Mouse (Mus musculus) spleen, postnatal 10 days (tissue): ENCODE measurements at regions not wholly inside any gene's neighbourhood (a gene's known extent, or its start where the extent isn't known, plus 50 kb on each side); places are given as distances from the start of the nearest gene placed in this dataset.
"Not testable (repeated sequence)": the region's sequence is repeated elsewhere in the genome, so short reads cannot be mapped to it uniquely, and the experiment has no call there.

Experiments
- DNase-seq, 2 experiments: peaks; one replicate each; pipeline ENCODE4 v3.0.0; 2021 to 2022; ENCODE audit warnings: low spot score in 2 of 2

DNA sequence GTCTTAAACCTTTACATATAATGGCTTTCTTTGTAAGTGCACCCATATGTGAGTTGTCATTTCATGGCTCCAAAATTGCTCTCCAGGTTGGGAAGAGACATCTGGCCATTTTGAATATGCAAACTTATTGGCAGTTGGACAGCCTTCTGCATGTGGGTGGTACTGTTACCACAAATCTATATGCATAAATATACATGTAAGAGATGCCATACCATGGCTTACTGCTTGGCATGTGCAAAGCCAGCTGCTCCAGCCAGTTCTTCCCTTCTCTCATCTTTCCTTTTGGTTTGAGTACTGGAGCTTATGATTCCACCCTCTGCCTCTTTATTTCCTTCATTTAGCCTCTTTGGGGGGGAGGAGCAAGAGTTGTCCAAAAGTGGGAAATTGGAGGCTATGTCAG is 312.7 kb downstream of the Plekhb2 start:
- DNase-seq = no peak

DNA sequence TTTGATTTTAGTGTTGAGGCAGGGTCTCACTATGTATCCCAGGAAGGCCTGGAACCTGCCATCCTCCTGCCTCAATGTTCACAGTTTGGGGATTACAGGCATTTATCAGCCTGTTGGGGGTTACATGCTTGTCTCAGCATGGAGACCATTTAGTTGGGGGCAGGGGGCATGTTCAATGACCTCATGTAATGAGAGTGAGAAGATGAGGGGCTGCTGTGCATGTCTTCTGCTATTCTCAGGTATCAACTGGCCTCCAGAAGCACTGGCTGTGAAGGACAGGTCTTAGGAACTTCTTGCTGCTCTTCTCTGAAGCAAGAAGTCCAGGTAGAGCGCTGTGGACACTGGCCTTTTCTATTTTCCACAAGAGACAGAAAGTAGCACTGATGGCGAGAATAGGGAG is 350.9 kb downstream of the Plekhb2 start:
- no peak for DNase-seq

DNA sequence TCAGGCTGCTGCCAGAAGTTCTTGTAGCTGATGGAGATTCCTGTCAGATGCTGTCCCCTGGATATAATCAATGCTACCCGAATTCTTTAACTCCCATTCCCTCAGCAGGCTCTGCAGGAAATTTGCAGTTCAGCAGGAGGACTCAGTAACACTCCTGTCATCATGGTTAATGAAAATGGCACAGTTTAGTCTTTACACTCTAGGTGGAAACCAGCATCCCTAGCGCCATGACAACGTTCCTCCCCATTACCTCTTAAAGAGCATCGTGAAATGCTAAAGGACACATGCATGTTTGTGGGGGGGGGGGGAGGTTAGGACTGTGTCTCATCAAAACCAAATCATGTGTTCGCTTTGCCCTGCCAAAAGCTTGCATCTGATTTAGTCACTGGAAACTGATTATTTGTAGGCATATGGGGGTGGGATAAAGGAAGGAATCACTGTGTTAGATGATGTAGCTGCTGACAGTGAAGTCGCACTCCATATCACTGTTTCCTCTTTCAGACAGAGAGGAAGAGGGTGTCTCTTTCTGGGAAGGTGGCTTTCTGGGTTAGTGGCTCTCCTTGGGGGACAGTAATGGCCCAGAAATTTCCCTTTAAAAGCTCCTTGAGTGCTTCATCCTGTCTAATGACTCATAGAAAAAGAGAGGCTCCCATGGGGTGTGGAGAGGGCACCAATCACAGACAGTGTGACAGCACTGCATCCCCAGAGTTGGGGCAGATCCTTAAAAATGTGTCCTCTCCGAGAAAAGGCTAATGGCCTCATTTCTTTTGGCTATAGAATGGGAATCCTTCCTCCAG is 351.5 kb downstream of the Plekhb2 start:
- no peak for DNase-seq

DNA sequence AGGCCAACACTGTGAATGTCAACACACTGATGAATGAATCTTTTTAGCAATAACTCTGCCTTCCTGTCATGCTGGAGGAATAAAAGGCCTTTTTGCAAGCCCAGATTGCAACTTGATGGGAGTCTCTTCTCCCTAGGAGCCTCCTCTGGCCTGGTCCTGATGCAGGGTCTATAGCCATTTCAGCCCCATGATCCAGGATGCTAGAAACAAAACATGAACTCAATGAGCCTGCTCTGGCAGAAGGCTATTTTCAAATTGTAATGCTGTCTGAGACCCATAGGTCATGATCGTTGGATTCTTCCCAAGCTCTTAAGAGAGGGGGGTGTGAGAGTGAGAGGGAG is 352.1 kb downstream of the Plekhb2 start:
- no peak for DNase-seq

DNA sequence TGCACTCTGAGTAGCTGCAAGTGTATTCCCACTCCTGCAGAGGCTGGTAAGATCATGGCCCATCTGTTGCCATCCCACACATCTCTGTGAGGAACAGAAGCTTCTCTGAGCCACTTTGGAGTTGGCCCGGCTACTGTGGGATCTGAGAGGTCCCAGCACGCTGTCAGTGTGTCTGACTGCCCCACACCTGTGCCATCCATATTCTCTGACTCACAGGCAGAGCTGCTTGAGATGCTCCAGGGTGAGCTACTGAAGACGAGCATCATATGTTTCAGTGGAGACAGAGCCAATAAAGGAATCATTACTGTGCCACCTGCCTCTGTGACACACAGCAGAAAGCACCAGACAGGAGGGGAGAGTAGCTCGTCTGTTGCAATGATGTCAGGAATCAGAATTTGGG is 352.8 kb downstream of the Plekhb2 start:
- DNase-seq = no peak

DNA sequence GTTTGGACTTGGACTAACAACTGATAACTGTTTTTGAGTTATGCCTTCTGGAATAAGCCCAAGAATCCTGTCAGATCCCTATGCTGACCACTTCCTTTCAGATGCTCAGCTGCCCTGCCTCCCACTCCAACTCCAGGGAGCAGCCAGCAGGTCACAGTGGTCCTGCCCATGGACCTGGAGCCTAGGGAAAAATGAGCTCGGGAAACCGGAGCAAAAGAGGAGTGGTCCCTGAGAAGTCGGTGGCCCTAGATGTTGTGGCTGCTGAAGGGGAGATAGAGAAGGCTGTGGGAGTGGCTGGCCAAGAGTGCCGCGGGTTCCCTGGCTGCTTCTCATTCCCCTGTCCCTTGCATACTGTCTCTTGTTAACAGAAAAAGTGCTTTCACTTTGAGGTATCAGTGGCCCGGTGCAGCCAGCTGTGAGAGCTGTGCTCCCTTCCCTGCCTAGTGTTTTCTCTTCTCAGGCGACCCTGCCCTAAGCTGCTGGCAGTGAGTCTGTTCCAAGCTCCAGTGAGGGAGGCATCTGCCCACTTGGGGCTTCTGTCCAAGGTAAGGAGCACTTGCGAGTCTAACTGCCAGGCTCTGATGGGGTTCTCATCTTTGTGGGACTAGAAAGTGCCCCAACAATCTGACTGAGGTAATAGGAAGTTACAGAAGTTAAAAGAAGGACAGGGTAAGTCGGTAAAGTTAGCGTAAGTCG is 357.2 kb downstream of the Plekhb2 start:
- DNase-seq = no peak

DNA sequence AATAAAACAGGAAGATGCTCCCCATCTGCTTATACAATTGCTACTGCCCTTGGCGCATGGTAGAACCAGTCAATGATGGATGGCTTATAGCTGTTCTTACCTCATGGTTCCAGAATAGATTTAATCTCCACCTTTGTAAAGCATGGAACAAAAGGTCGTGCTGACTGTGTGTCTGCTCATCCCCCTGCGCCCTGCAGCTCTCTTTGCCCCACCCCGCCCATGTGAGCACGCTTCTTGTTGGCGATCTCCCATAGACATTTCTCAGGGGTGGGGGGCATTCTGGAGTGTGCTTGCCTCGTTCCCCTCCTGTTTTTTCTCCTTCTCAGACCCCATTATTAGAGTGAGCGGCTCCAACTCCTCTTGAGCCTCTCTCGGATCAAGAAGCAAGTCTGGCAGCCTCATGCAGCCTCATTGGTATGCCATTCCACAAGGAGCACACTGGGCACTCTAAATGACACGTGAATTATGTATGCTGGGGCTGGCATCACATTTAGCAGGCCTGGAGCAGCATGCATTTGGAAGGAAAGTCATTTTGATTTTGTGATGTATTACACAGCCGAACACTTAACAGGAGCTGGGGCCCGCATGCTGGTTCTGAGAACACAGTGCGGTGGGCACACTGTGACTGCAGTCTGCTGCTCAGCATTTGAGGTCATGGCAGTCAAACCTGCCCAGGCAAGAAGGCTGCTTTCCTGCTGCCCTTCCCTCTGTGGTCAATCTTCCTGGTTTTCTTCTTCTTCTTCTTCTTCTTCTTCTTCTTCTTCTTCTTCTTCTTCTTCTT is 362.5 kb downstream of the Plekhb2 start:
- no peak for DNase-seq

DNA sequence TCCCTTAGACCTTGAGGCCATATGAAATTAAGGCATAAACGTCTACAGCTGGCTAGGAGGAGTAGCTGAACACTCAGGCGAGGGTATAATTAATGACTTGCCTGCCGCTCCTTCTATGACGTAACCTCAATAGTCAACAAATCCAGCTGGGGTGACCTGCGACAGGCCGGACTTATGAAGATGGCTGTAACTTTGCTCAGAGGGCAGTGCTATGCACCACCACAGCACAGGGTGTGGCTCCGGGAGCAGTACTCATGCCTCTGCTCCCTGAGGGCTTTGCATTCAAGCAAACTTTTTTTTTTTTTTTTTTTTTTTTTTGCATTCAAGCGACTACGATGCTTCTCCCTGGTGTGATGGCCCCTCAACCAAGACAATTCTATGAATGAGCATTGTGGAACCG is 364.1 kb downstream of the Plekhb2 start:
- DNase-seq = no peak

DNA sequence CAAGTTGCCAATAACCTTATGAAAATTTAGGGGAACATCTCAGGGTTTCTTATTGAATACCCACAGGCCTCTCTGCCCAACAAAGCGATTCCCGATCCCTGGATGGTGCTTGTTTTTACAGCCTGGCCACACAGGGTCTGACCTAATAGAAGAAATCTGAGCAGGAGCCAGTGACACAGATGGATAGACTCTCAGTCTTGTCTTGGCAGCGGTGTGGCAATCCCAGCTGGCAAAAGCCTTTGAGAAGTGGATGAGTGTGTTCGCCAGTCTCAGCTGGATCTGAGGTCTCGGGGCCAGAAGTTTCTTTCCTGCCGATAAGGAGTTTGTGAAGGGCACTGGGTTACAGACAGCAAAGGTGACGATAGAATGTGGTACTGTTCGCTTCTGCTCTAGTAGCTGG is 366.6 kb downstream of the Plekhb2 start:
- DNase-seq = no peak

DNA sequence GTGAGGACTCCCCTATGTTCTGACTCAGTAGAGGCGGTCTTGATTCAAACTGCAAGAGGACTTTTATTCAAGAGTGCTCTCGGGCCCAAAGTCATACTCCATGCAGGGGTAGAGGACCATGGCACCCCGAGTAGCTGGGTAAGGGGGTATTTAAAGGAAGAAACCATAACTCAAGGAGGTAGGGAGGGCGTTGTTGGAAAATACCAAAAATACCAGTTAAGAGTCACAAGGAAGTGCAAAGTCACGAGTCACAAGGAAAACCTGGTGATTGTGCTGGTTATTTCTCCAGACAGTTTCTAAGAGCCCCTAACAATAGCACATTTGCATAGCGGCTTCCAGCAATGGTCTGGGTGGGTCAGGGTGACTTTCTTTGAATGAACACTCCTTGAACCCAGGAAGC is 370.4 kb downstream of the Plekhb2 start:
- DNase-seq = not testable (repeated sequence)

DNA sequence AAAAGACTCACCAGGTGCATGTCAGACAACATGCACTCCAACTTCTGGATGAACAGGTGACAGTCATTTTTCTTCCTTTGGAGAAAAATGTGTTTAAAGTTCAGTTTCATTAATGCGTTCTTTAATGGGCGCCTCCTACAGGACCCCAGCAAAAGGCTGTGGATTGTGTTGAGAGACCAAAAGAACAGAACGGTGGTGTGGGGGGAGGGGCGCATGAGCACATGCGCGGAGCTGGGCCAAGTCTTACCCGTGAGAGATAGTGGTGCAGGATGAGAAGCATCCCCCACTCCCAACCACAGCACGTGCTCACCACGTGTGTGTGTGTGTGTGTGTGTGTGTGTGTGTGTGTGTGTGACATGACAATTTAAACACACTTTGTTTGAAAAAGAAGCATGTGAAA is 371.0 kb downstream of the Plekhb2 start:
- DNase-seq = no peak

DNA sequence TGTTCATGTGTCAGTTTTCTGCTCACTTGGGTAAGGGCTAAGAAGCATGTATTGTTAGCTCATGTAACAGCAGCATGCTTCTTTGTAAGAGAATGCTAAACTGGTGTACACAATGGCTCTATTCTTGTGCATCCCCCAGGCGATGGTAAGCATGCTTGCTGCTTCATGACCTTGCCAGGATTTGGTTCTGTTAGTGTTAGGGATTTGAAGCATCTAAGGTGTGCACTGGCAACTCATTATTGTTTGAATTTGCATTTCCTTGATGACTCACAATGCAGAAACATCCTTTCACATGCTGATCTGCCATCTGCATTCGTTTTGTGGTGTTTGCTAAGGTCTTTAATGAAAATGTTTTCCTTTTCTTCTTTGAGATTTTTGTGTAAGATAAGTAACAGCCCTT is 382.8 kb downstream of the Plekhb2 start:
- DNase-seq = no peak

DNA sequence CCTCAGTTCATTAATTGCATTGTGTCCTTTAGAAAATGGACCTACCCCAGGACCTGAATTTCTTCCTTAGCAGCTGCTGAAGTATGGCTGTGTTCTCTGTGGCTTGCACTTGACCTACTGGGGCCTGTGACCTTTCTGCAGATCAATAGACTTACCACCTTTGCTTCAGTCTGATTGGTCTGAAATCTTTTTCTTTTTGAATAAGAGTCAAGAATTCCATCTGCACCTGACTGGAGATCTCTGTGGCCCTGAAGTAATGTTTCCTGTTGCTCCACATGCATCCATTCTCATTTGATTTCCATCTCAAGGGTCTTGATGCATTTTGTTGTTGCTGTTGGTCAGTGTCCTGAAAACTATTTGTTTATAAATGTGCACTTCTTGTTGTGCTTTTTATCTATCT is 388.4 kb downstream of the Plekhb2 start:
- no peak for DNase-seq

DNA sequence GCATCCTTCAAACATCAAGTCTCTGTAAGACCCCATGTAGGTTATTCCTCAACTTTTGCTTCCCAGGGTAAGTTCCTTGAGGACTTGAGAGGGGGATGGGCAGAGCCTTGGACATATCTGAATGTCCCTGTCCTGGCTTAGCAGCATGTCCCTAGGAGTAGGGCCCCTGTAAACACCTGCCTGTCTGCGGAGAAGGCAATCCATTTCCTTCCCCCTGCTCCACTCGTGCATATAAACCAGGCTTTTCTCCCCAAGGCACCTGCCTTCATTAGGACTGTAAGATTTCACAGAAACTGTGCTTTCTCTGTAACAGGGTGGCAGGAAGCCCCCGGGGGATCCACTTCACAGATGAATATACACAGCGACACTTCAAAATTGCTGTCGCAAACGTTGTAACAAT is 393.1 kb downstream of the Plekhb2 start:
- DNase-seq = no peak

DNA sequence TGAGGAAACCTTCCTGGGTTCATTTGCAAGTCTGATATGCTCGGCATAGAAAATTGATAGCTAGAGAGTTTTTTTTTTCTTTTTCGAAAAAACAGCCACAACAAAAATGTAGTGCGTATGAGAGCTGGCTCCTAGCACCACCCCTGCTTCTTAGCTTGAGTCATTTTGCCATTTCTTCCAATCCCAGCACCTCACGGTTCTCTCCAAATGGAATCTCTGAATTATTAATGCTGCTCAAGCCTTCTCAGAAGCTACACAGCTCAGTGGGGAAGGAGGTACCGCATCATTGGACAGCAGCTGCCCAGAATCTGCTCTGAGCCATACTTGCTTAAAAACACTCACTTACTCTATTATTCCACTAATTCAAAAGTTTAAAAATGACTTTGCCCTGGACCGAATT is 393.6 kb downstream of the Plekhb2 start:
- no peak for DNase-seq

DNA sequence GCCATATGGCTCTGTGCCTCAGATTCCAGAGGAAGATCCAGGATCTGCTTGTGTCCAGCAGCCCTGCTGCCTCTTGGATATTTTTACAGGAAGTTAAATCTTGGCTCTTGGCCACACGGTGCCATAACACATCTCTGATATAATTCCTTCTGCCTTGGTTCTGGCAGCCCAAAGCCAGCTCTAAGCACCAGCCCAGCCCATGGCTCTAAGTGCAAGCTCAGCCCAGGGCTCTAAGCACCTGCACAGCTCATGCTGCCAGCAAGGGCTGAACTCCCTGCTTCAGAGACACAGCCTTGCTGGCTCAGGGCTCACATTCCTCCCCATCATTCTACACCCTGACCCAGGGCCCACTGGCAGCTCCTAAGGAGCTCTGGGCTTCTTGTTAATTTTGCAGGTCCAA is 415.3 kb downstream of the Plekhb2 start:
- DNase-seq = no peak

DNA sequence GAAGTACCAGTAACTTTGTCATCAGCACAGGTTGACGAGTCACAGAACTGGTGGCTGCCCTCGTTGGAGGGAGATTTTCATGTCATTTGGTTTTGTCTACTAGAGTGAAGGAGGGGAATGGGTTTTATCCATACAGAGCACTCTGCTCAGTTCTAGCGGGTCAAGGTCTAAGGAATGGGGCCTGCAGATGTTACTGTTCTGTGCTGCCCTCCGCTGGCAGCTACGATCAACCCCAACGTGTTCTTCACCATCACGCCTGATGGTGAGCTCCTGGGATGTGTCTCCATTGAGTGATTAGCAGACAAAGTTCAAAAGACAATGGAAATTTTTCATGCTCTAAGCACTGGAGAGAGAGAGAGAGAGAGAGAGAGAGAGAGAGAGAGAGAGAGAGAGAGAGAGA is 416.9 kb downstream of the Plekhb2 start:
- DNase-seq = no peak

DNA sequence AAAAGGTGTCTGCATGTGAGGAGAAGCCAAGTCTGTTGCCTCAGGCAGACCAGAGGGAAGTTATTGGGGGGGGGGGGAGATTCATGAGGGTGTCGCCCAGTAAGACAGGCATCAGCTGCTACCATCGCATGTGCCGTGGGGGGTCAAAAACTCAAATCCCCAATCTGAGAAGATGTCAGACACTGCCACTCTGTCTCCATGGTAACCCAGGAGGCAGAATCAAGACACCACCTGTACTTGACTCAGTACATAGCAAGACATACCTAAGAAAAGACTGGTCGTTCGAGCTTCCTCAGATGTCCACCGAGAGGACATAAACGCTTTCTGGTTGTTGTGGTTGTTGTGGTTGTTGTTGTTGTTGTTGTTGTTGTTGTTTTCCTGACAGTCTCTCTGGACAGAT is 418.1 kb downstream of the Plekhb2 start:
- no peak for DNase-seq

DNA sequence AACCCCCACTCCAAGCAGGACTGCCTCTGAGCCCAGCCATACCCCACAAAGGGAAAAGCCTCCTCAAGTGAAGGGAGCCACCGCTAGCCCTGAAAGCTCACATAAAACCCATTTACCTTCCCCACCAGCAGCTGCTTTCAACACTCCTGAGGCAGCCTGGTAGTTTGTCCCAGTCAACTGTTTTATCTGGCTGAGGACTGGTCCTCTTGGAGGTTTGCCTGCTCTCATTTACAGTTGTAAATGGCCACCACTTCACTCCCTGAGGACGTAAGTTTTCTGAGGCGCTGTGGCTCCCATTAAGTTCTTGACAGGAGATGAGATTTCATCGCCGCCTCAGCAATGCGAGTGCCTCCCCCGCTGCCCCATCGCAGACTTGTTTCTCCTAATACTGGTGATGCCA is 425.2 kb downstream of the Plekhb2 start:
- no peak for DNase-seq
